Mouse (Mus musculus) hindbrain, embryonic 16.5 days (tissue): ENCODE data around the gene Glis3. TPM values are rescaled to one million over a fixed set of nuclear protein-coding genes. Genes with fewer than 3 reads are reported as not detected.

Source experiments
- ATAC-seq: fragments of 200-750 bp; cut with Nextera tagmentation; 2 replicates; pipeline ENCODE4 v1.8.0; 2017; ENCODE audit warnings: moderate TSS enrichment, moderate library complexity
- H3K27ac ChIP-seq: fragments of 300-500 bp; sonication (generic); 2 replicates; pipeline ENCODE4 v1.5.1; 2014; ENCODE audit warnings: low read depth, mild to moderate bottlenecking, control low read depth, low read length, moderate library complexity
- H3K27me3 ChIP-seq: fragments of 300-500 bp; sonication (generic); replicated peaks from 2 replicates; pipeline ENCODE4 v1.6.1; 2014; ENCODE audit warnings: low read length; ENCODE audit not compliant: control insufficient read depth, insufficient read depth
- H3K36me3 ChIP-seq: fragments of 300-500 bp; sonication (generic); 2 replicates; pipeline ENCODE4 v1.6.1; 2014; ENCODE audit warnings: mild to moderate bottlenecking, low read length, moderate library complexity, mixed read lengths; ENCODE audit not compliant: control insufficient read depth, insufficient read depth
- H3K4me1 ChIP-seq: fragments of 300-500 bp; sonication (generic); 2 replicates; pipeline ENCODE4 v1.6.1; 2014; ENCODE audit warnings: low read depth, low read length; ENCODE audit not compliant: control insufficient read depth, insufficient read depth
- H3K4me2 ChIP-seq: fragments of 300-500 bp; sonication (generic); 2 replicates; pipeline ENCODE4 v1.6.1; 2014; ENCODE audit warnings: mild to moderate bottlenecking, low read length, control low read depth, moderate library complexity
- H3K4me3 ChIP-seq: fragments of 300-500 bp; sonication (generic); 2 replicates; pipeline ENCODE4 v1.5.1; 2014; ENCODE audit warnings: mild to moderate bottlenecking, low read length, control low read depth, moderate library complexity
- H3K9ac ChIP-seq: fragments of 300-500 bp; sonication (generic); 2 replicates; pipeline ENCODE4 v1.6.1; 2014; ENCODE audit warnings: low read depth, mild to moderate bottlenecking, control low read depth, low read length, moderate library complexity
- H3K9me3 ChIP-seq: fragments of 300-500 bp; sonication (generic); 2 replicates; pipeline ENCODE4 v1.6.1; 2014; ENCODE audit warnings: mild to moderate bottlenecking, low read length, moderate library complexity; ENCODE audit not compliant: control insufficient read depth
- WGBS: fragments of 180-500 bp; shearing (Covaris S2); extraction: QIAGEN DNeasy Blood & Tissue Kit; methylation state at CpG from one replicate; pipeline ENCODE4 v1.1.7; 2014; 5-methylcytosine and 5-hydroxymethylcytosine counted together
- polyA plus RNA-seq: library from polyadenylated mRNA; unstranded; fragments of >200 nt; fragmentation: Nextera tagmentation; extraction: Ambion mirVana; gene quantifications from 2 replicates; pipeline ENCODE4 v1.2.1, GENCODE M21; 2015

Glis3 gene
- polyA plus RNA-seq, 1 experiment from 2014 or later, result 2.5 TPM

GRCm38 (mm10) chr19:28559836-28560235, 120.0 kb downstream of the Glis3 start:
- H3K4me3 ChIP-seq, result no peak overlapping the region
- H3K4me1 ChIP-seq, result no peaks in the 10 kb centered on the region; the same call in 1 of the 2 replicates
- no peak for ATAC-seq
- no peak overlapping the region for H3K27ac ChIP-seq
- no peaks in the 10 kb centered on the region for H3K36me3 ChIP-seq
- H3K9me3 ChIP-seq, result no peaks in the 10 kb centered on the region
- 60% methylated on average over 7 of the region's 7 CpGs for WGBS
- no peak overlapping the region for H3K4me2 ChIP-seq
- H3K9ac ChIP-seq, result no peak overlapping the region
- H3K27me3 ChIP-seq, result no peaks in the 10 kb centered on the region

- H3K4me1 ChIP-seq, result no peaks in the 10 kb centered on the region; the same call in 1 of the 2 replicates
- no peak overlapping the region for H3K4me2 ChIP-seq
- H3K4me3 ChIP-seq, result no peak overlapping the region
- no peak for ATAC-seq
- no peak overlapping the region for H3K9ac ChIP-seq
- no peaks in the 10 kb centered on the region for H3K36me3 ChIP-seq
- H3K27me3 ChIP-seq, result no peaks in the 10 kb centered on the region
- WGBS, result 79% methylated on average over 10 of the region's 10 CpGs
- no peak overlapping the region for H3K27ac ChIP-seq
- no peaks in the 10 kb centered on the region for H3K9me3 ChIP-seq
Measured at GRCm38 (mm10) chr19:28559400-28559799, 120.5 kb downstream of the Glis3 start.

- Histone ChIP-seq H3K4me1 (no peaks in the 10 kb centered on the region; the same call in 1 of the 2 replicates), H3K36me3 (no peaks in the 10 kb centered on the region), H3K4me3 (no peak overlapping the region), H3K27me3 (no peaks in the 10 kb centered on the region), H3K27ac (no peak overlapping the region), H3K4me2 (no peak overlapping the region), H3K9me3 (no peaks in the 10 kb centered on the region), H3K9ac (no peak overlapping the region)
- 70% methylated on average over 8 of the region's 8 CpGs for WGBS
- no peak for ATAC-seq
Measured at GRCm38 (mm10) chr19:28558661-28559060, 121.2 kb downstream of the Glis3 start.

- H3K4me2 ChIP-seq, result no peak overlapping the region
- H3K4me3 ChIP-seq, result no peak overlapping the region
- H3K4me1 ChIP-seq, result no peaks in the 10 kb centered on the region; the same call in 1 of the 2 replicates
- no peak overlapping the region for H3K27ac ChIP-seq
- ATAC-seq, result no peak
- H3K27me3 ChIP-seq, result no peaks in the 10 kb centered on the region
- WGBS, result 57% methylated on average over 5 of the region's 5 CpGs
- H3K9ac ChIP-seq, result no peak overlapping the region
- H3K36me3 ChIP-seq, result no peaks in the 10 kb centered on the region
- H3K9me3 ChIP-seq, result no peaks in the 10 kb centered on the region
Measured at GRCm38 (mm10) chr19:28557559-28558328, 122.1 kb downstream of the Glis3 start.

- H3K27me3 ChIP-seq, result no peaks in the 10 kb centered on the region
- H3K4me1 ChIP-seq, result no peaks in the 10 kb centered on the region
- no peak overlapping the region for H3K27ac ChIP-seq
- 82% methylated on average over 6 of the region's 6 CpGs for WGBS
- H3K9me3 ChIP-seq, result no peaks in the 10 kb centered on the region
- H3K4me3 ChIP-seq, result no peak overlapping the region
- H3K36me3 ChIP-seq, result no peaks in the 10 kb centered on the region
- no peak overlapping the region for H3K4me2 ChIP-seq
- ATAC-seq, result no peak
- no peak overlapping the region for H3K9ac ChIP-seq
Measured at GRCm38 (mm10) chr19:28555181-28555929, 124.5 kb downstream of the Glis3 start.

- Histone ChIP-seq H3K27ac (no peak overlapping the region), H3K9me3 (no peaks in the 10 kb centered on the region), H3K36me3 (no peaks in the 10 kb centered on the region), H3K27me3 (no peaks in the 10 kb centered on the region), H3K4me3 (no peak overlapping the region), H3K4me1 (no peaks in the 10 kb centered on the region), H3K4me2 (no peak overlapping the region), H3K9ac (no peak overlapping the region)
- WGBS, result 46% methylated on average over 8 of the region's 8 CpGs
- no peak; the same call in 1 of the 2 replicates for ATAC-seq
Measured at GRCm38 (mm10) chr19:28550611-28551010, 129.3 kb downstream of the Glis3 start.

DNA sequence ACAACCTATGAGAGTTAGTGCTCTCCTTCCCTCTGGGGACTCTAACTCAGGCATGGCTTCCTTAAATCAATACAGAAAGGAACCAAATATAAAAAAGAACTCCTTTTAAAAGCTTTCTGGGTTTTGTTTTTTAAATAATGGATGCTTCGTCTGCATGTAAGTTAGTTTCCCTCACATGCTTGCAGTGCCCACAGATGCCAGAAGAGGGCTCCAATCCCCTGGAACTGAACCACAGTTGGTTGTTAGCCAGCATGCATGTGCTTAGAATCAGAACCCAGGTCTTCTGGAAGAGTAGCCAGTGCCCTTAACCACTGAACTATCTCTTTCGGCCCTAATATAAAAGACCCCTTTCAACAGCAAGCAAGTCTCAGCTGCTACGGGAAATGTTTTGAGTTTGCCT, 132.9 kb downstream of the Glis3 start:
- no peak overlapping the region for H3K9ac ChIP-seq
- ATAC-seq, result no peak
- WGBS, result 96% methylated on average over 3 of the region's 3 CpGs
- H3K4me2 ChIP-seq, result no peak overlapping the region
- H3K27me3 ChIP-seq, result no peaks in the 10 kb centered on the region
- H3K27ac ChIP-seq, result no peak overlapping the region
- no peaks in the 10 kb centered on the region for H3K4me1 ChIP-seq
- H3K36me3 ChIP-seq, result no peaks in the 10 kb centered on the region
- no peaks in the 10 kb centered on the region for H3K9me3 ChIP-seq
- no peak overlapping the region for H3K4me3 ChIP-seq

DNA sequence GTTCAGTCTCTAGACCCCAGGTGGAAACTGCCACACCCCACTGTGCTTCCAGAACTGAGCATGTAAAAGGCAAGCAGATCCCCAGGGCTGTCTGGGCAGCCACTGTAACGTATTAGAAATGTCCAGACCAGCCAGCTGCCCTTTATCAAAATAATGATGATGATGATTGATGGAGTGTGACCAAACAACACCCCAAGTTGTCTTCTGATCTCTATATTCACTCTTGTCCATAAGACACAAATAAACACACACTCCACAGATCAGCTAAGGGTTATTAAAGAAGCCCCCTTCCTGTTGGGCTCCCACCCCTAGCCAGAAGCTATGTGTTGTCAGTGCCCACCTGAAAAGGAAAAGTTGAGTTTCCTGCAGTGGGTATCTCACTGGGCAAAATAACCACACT, 134.4 kb downstream of the Glis3 start:
- WGBS, result 27% methylated on average over 1 of the region's 1 CpGs
- no peaks in the 10 kb centered on the region for H3K36me3 ChIP-seq
- H3K4me2 ChIP-seq, result no peak overlapping the region
- no peaks in the 10 kb centered on the region for H3K27me3 ChIP-seq
- no peak overlapping the region for H3K27ac ChIP-seq
- H3K9ac ChIP-seq, result no peak overlapping the region
- H3K4me1 ChIP-seq, result no peaks in the 10 kb centered on the region
- ATAC-seq, result no peak
- no peak overlapping the region for H3K4me3 ChIP-seq
- no peaks in the 10 kb centered on the region for H3K9me3 ChIP-seq

GRCm38 (mm10) chr19:28538813-28539212, 141.1 kb downstream of the Glis3 start:
- H3K4me1 ChIP-seq, result no peaks in the 10 kb centered on the region
- H3K9me3 ChIP-seq, result no peaks in the 10 kb centered on the region
- no peak overlapping the region for H3K9ac ChIP-seq
- no peak overlapping the region for H3K27ac ChIP-seq
- H3K27me3 ChIP-seq, result no peaks in the 10 kb centered on the region
- WGBS, result 56% methylated on average over 9 of the region's 9 CpGs
- no peak for ATAC-seq
- no peak overlapping the region for H3K4me3 ChIP-seq
- H3K4me2 ChIP-seq, result no peak overlapping the region
- no peaks in the 10 kb centered on the region for H3K36me3 ChIP-seq
